Mouse (Mus musculus) activated CD4-positive, CD25-positive, alpha-beta regulatory T cell, adult 4 months (primary cell): ENCODE measurements around the gene Map4k3. TPM values are rescaled to one million over a fixed set of nuclear protein-coding genes. Genes with fewer than 3 reads are reported as not detected.
"Not testable (repeated sequence)": the region's sequence is repeated elsewhere in the genome, so short reads cannot be mapped to it uniquely, and the experiment has no call there.

Experiments
- ATAC-seq: one replicate; pipeline ENCODE4 v1.8.0; 2017
- polyA plus RNA-seq, 2 experiments: library from polyadenylated mRNA; unstranded; fragments of 100-300 nt; shearing (Covaris generic); gene quantifications; one replicate each; pipeline ENCODE4 v1.2.1; 2017

Gene Map4k3
- polyA plus RNA-seq, 2 experiments from 2014 or later = 2.3 to 4.2 TPM

- no peak for ATAC-seq
Observed at GRCm38 (mm10) chr17:80624979-80625378, 103.3 kb downstream of the Map4k3 start.

DNA sequence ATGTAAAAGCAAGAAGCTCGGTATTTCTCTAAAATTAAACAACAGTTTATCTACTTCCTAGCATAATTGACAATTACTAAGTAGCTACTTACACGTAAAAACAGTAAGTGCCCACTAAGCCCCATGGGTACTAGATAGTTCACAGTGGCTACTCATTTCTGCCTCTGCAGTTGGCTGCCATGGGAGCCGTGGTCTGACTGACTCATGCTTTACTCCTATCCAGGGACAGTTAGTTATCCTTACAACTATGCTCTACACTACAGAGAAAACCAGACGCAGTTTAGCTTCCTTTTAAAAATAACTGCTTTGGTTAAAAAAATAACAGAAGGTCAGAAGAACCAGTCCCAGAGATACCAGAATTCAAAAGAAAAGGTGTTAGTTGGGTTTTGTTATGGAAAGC is 106.6 kb downstream of the Map4k3 start:
- no peak for ATAC-seq

- ATAC-seq = peak; percentile 92
Observed at GRCm38 (mm10) chr17:80620786-80621423, 107.4 kb downstream of the Map4k3 start.

GRCm38 (mm10) chr17:80619556-80619955 is 108.7 kb downstream of the Map4k3 start:
- no peak for ATAC-seq

DNA sequence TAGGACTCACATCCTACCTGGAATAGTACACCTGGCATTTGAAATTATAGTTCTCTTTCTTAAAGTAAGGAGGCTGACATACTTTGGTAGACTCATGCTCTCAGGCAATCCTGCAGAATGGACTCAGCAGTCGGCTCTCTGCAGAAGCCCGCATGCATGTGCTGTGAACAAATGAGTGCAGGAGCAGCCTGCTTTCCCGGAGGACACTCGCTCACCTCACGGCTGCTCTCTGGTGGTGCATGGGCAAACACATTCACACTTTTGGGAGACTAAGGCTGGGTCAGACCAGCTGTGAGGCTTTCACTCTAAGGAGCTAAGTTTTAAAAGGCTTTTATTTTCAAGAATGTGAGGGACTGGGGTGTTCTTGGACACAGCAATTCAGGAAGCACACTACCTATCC is 109.4 kb downstream of the Map4k3 start:
- no peak for ATAC-seq

GRCm38 (mm10) chr17:80603806-80604205 is 124.5 kb downstream of the Map4k3 start:
- no peak for ATAC-seq

DNA sequence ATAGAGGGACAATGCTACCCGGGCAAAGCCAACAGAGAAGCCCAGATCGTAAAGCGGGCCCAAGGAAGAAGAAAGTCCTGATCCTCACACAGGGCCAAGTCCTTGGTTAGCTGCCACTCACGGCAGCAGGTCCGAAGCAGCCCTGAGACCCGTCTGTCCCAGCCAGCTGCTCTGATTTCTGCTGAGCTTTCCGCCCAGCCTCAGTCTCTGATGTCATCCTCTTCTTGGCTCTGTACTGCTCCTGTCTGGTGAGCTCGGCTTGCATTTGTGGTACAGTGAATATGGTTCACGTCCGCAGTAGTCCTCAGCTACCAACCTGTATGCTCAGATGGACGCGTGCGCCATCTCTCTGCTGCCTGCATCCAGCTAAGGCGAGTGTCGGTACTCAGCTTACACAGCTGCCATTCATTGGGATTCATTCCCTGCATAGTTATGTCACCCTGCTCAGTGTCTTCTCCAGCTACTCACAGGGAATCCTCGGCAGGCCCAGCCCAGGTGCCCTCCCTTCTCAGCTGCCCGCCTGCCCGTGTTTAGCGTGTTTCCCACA is 125.1 kb downstream of the Map4k3 start:
- no peak for ATAC-seq

DNA sequence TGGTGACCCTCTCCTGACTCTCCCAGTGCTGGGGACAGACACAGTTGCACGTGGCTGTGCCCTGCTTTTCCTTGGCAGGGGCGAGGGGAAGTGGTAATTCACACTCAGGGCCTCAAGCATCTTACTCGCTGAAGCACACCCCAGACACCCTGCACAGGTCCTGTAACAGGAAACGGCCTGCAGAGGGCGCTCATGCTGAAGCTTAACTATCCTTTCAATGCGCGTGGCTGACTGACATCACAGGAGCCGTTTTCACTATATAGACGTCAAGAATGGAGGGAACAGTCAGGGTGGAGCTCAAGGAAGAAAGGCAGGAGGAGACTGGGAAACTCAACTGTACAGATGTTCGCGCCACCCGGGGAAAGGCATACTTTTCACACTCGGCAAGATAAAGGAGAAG is 126.9 kb downstream of the Map4k3 start:
- no peak for ATAC-seq

- ATAC-seq = no peak
Observed at GRCm38 (mm10) chr17:80583051-80583450, 145.2 kb downstream of the Map4k3 start.

GRCm38 (mm10) chr17:80579901-80580300 is 148.4 kb downstream of the Map4k3 start:
- no peak for ATAC-seq

DNA sequence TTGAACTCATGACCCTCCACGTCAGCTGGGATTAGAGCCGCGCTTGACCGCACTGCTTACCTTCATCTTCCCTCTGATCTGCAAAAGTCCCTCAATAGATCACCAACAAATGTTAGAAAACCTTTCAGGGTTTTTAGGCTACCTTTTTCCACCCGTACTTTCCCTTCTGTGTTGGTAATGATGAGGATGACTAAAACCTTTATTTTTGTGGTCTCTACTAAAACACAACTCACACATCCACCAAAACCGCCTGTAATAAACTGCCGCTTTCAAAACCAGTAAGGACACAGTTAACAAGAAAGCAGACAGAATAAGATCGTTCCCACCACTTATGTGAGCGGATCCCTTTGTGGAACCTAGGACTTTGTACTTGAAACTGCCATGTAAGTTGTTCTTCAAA is 149.2 kb downstream of the Map4k3 start:
- no peak for ATAC-seq

DNA sequence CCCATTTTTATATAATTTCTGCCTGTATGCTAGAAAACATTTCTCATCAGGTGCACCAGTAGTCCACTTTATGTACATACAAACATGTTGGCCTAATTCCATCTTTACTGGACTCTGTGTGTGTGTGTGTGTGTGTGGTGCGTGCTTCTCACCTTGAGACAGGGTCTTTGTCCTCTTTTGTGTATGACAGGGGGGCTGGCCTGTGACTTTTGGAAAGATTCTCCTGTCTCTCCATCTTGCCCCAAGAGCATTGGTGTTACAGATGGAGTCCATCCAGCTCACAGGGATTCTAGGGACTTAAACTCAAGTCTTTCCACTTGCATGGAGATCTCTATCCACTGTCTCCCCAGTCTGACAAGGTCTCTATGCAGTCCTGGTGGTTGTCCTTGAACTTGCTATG is 150.2 kb downstream of the Map4k3 start:
- ATAC-seq = no peak

- ATAC-seq = no peak
Observed at GRCm38 (mm10) chr17:80577639-80578038, 150.6 kb downstream of the Map4k3 start, which contains the start of gene Cdkl4. TSS of gene Cdkl4 (minus strand) at chr17:80577813.

- ATAC-seq = peak; percentile 72
Observed at GRCm38 (mm10) chr17:80577214-80577613, 151.1 kb downstream of the Map4k3 start.

DNA sequence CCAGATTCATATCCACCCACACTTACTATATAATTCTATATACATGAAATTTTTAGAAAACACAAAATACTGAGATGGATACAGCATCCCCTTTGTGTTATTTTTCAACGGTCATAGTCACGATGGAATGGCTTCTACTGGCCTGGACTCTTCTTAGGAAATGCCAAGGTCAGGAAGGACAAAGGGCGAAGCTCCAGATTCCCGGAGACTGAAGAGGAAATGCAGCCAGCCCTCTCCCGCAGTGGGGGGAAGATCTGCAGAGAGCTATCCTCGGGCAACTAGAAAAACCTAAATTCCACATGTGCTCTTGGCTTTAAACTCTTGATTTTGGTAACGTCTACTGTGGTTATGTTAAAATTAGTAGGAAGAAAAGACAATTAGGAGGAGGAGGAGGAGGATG is 153.3 kb downstream of the Map4k3 start:
- ATAC-seq = no peak

DNA sequence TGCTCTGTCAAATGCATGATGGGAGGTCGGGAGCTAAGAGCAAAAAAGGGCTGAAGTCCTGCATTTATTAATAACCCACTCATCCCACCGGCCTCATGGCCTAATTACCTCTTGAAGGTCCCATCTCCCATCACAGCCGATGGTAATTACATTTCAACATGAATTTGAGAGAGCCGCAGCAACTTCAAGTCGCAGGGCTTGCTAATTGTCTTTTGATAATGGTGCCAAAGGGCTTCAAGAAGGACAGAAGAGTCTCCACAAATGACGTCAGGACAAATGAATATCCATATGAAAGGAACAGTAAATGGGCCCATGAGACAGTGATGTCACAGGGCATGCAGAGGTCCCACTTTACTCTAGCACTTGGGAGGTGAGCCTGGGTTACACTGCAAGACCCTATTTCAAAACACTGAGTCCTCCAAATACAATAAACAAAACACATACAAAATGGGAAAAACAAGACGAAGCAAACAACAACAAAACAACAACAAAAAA is 153.8 kb downstream of the Map4k3 start:
- ATAC-seq = no peak

DNA sequence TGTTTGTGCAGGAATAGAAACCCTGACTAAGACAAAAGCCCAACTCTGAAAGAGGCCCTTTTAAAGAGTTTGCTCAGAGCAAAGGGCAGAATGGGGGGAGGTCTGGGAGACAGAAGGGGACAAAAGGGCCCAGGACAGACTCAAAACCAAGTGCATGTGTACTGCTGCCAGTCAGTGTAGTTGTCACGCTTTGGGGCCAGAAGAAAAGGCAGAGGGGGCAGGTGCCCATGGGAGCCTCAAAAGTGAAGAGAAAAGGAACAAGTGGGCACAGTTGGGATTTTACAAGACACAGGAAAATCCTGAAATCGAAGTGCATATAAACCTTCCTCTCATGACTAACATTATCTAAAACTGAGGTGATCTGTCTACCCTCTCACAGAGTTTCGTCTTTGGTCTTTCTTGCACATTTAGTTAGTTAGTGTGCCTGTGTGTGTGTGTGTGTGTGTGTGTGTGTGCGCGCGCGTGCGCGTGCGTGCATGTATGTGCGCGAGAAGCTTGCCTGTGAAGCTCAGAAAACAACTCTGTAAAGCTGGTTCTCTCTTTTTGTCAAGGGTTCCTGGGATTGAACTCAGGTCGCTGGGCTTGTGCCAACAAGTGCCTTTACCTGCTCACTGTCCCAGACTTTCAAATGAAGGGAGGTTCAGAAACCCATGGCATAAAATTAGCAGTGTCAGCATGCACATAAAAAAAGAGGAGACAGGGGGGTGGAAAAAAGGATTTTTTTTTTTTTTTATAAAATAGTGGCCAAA is 155.9 kb downstream of the Map4k3 start:
- no peak for ATAC-seq

- no peak for ATAC-seq
Observed at GRCm38 (mm10) chr17:80571460-80571859, 156.8 kb downstream of the Map4k3 start.

GRCm38 (mm10) chr17:80569718-80570117 is 158.6 kb downstream of the Map4k3 start:
- ATAC-seq = not testable (repeated sequence)

GRCm38 (mm10) chr17:80568842-80569601 is 159.3 kb downstream of the Map4k3 start:
- no peak for ATAC-seq

GRCm38 (mm10) chr17:80568441-80568840 is 159.8 kb downstream of the Map4k3 start:
- no peak for ATAC-seq

- peak; percentile 24 for ATAC-seq
Observed at GRCm38 (mm10) chr17:80564611-80564924, 163.7 kb downstream of the Map4k3 start.
